Mouse (Mus musculus): ENCODE data around the gene Vapb. TPM values are rescaled to one million over a fixed set of nuclear protein-coding genes. Genes with fewer than 3 reads are reported as not detected.
A peak's percentile ranks its signal among the peaks of the same experiment; 100 is the strongest.

Vapb gene
- total and polyA plus RNA-seq, 2 experiments: 10.2 to 18.8 TPM

GRCm38 (mm10) chr2:173724940-173725807 lies 12.1 kb upstream of the Vapb start:
- no peaks in the 10 kb centered on the region for H3K4me1 ChIP-seq (ENCODE audit: control insufficient read depth, insufficient read depth, low read length)
- DNase-seq (ENCODE audit: extremely low read depth, low read depth, low spot score): no peak
- no peak overlapping the region for H3K27ac ChIP-seq (replicated peaks; ENCODE audit: insufficient read depth, low read depth, low read length)
- no peak overlapping the region for H3K4me3 ChIP-seq (ENCODE audit: insufficient read depth, low read depth, low read length)
- H3K9ac ChIP-seq (ENCODE audit: low read depth, low read length): no peak overlapping the region
- H3K79me2 ChIP-seq (ENCODE audit: control insufficient read depth, insufficient read depth, low read length): no peaks in the 10 kb centered on the region
- WGBS: 76% methylated on average over 15 of the region's 15 CpGs
- no peaks in the 10 kb centered on the region for H3K36me3 ChIP-seq (ENCODE audit: control insufficient read depth, insufficient read depth, low read length)
- TF ChIP-seq CTCF (IDR thresholded peaks at IDR 0.05; ENCODE audit: low read depth, low read length): no peak
- TF ChIP-seq POLR2A (IDR thresholded peaks at IDR 0.05; ENCODE audit: extremely low read depth, insufficient read depth, low read length): no peak
- H3K27me3 ChIP-seq (ENCODE audit: control insufficient read depth, insufficient read depth, low read length): no peaks in the 10 kb centered on the region

GRCm38 (mm10) chr2:173725819-173726218 lies 11.5 kb upstream of the Vapb start:
- Histone ChIP-seq H3K27ac (replicated peaks; ENCODE audit: insufficient read depth, low read depth, low read length) (no peak overlapping the region), H3K4me1 (ENCODE audit: control insufficient read depth, insufficient read depth, low read length) (no peaks in the 10 kb centered on the region), H3K4me3 (ENCODE audit: insufficient read depth, low read depth, low read length) (no peak overlapping the region), H3K36me3 (ENCODE audit: control insufficient read depth, insufficient read depth, low read length) (no peaks in the 10 kb centered on the region), H3K27me3 (ENCODE audit: control insufficient read depth, insufficient read depth, low read length) (no peaks in the 10 kb centered on the region), H3K79me2 (ENCODE audit: control insufficient read depth, insufficient read depth, low read length) (no peaks in the 10 kb centered on the region), H3K9ac (ENCODE audit: low read depth, low read length) (no peak overlapping the region)
- 89% methylated on average over 4 of the region's 4 CpGs for WGBS
- TF ChIP-seq CTCF (IDR thresholded peaks at IDR 0.05; ENCODE audit: low read depth, low read length) (no peak), POLR2A (IDR thresholded peaks at IDR 0.05; ENCODE audit: extremely low read depth, insufficient read depth, low read length) (no peak)
- no peak for DNase-seq (ENCODE audit: extremely low read depth, low read depth, low spot score)

GRCm38 (mm10) chr2:173730444-173730966 lies 6.8 kb upstream of the Vapb start:
- no peaks in the 10 kb centered on the region for H3K36me3 ChIP-seq (ENCODE audit: control insufficient read depth, insufficient read depth, low read length)
- no peak overlapping the region for H3K4me3 ChIP-seq (ENCODE audit: insufficient read depth, low read depth, low read length)
- H3K27ac ChIP-seq (replicated peaks; ENCODE audit: insufficient read depth, low read depth, low read length): no peak overlapping the region
- DNase-seq (ENCODE audit: extremely low read depth, low read depth, low spot score): no peak
- no peaks in the 10 kb centered on the region for H3K27me3 ChIP-seq (ENCODE audit: control insufficient read depth, insufficient read depth, low read length)
- TF ChIP-seq POLR2A (IDR thresholded peaks at IDR 0.05; ENCODE audit: extremely low read depth, insufficient read depth, low read length): no peak
- no peak for TF ChIP-seq CTCF (IDR thresholded peaks at IDR 0.05; ENCODE audit: low read depth, low read length)
- H3K9ac ChIP-seq (ENCODE audit: low read depth, low read length): no peak overlapping the region
- H3K79me2 ChIP-seq (ENCODE audit: control insufficient read depth, insufficient read depth, low read length): no peaks in the 10 kb centered on the region
- no peaks in the 10 kb centered on the region for H3K4me1 ChIP-seq (ENCODE audit: control insufficient read depth, insufficient read depth, low read length)
- WGBS: 62% methylated on average over 9 of the region's 9 CpGs

- 84% methylated on average over 2 of the region's 2 CpGs for WGBS
- H3K36me3 ChIP-seq (ENCODE audit: control insufficient read depth, insufficient read depth, low read length): no peaks in the 10 kb centered on the region
- no peaks in the 10 kb centered on the region for H3K27me3 ChIP-seq (ENCODE audit: control insufficient read depth, insufficient read depth, low read length)
- H3K4me1 ChIP-seq (ENCODE audit: control insufficient read depth, insufficient read depth, low read length): peaks cover 12% of the 10 kb centered on the region
- H3K79me2 ChIP-seq (ENCODE audit: control insufficient read depth, insufficient read depth, low read length): peaks cover 20% of the 10 kb centered on the region; the same call in 1 of the 2 replicates
- TF ChIP-seq CTCF (IDR thresholded peaks at IDR 0.05; ENCODE audit: low read depth, low read length) (no peak), POLR2A (IDR thresholded peaks at IDR 0.05; ENCODE audit: extremely low read depth, insufficient read depth, low read length) (no peak)
- H3K9ac ChIP-seq (ENCODE audit: low read depth, low read length): no peak overlapping the region
- no peak overlapping the region for H3K4me3 ChIP-seq (ENCODE audit: insufficient read depth, low read depth, low read length)
- DNase-seq (ENCODE audit: extremely low read depth, low read depth, low spot score): no peak
- H3K27ac ChIP-seq (replicated peaks; ENCODE audit: insufficient read depth, low read depth, low read length): no peak overlapping the region
These were observed 2.9 kb upstream of the Vapb start for GRCm38 (mm10) chr2:173734426-173734825.

- peaks cover 43% of the 10 kb centered on the region; the same call in 1 of the 2 replicates for H3K79me2 ChIP-seq (ENCODE audit: control insufficient read depth, insufficient read depth, low read length)
- no peak for DNase-seq (ENCODE audit: extremely low read depth, low read depth, low spot score)
- peak overlapping the region; percentile 86 for H3K4me3 ChIP-seq (ENCODE audit: insufficient read depth, low read depth, low read length)
- H3K9ac ChIP-seq (ENCODE audit: low read depth, low read length): peak overlapping the region; percentile 29
- TF ChIP-seq CTCF (IDR thresholded peaks at IDR 0.05; ENCODE audit: low read depth, low read length): no peak
- no peak for TF ChIP-seq POLR2A (IDR thresholded peaks at IDR 0.05; ENCODE audit: extremely low read depth, insufficient read depth, low read length)
- no peaks in the 10 kb centered on the region for H3K27me3 ChIP-seq (ENCODE audit: control insufficient read depth, insufficient read depth, low read length)
- WGBS: 73% methylated on average over 9 of the region's 9 CpGs
- H3K27ac ChIP-seq (replicated peaks; ENCODE audit: insufficient read depth, low read depth, low read length): no peak overlapping the region
- H3K36me3 ChIP-seq (ENCODE audit: control insufficient read depth, insufficient read depth, low read length): no peaks in the 10 kb centered on the region
- H3K4me1 ChIP-seq (ENCODE audit: control insufficient read depth, insufficient read depth, low read length): peaks cover 28% of the 10 kb centered on the region
These were observed 921 bp downstream of the Vapb start for GRCm38 (mm10) chr2:173738232-173738631.

GRCm38 (mm10) chr2:173739107-173739506 lies 1.8 kb downstream of the Vapb start:
- no peaks in the 10 kb centered on the region for H3K36me3 ChIP-seq (ENCODE audit: control insufficient read depth, insufficient read depth, low read length)
- TF ChIP-seq CTCF (IDR thresholded peaks at IDR 0.05; ENCODE audit: low read depth, low read length): no peak
- H3K9ac ChIP-seq (ENCODE audit: low read depth, low read length): no peak overlapping the region
- DNase-seq (ENCODE audit: extremely low read depth, low read depth, low spot score): peak; percentile 44
- no peak overlapping the region for H3K27ac ChIP-seq (replicated peaks; ENCODE audit: insufficient read depth, low read depth, low read length)
- H3K4me3 ChIP-seq (ENCODE audit: insufficient read depth, low read depth, low read length): no peak overlapping the region
- WGBS: 57% methylated on average over 7 of the region's 7 CpGs
- H3K27me3 ChIP-seq (ENCODE audit: control insufficient read depth, insufficient read depth, low read length): no peaks in the 10 kb centered on the region
- H3K4me1 ChIP-seq (ENCODE audit: control insufficient read depth, insufficient read depth, low read length): peaks cover 28% of the 10 kb centered on the region
- H3K79me2 ChIP-seq (ENCODE audit: control insufficient read depth, insufficient read depth, low read length): peaks cover 47% of the 10 kb centered on the region
